Mouse (Mus musculus) liver, adult 2 months (tissue): ENCODE results near the gene Chd5. TPM values are rescaled to one million over a fixed set of nuclear protein-coding genes. Genes with fewer than 3 reads are reported as not detected.

Source experiments
- DNase-seq: peaks from one replicate; pipeline ENCODE4 v3.0.0-alpha.2; 2011; ENCODE audit warnings: low read depth, low spot score; ENCODE audit errors: extremely low read depth
- H3K27ac ChIP-seq: fragments of 200-500 bp; replicated peaks from 2 replicates; pipeline ENCODE4 v1.5.1; 2012; ENCODE audit warnings: low read depth, mild to moderate bottlenecking, control low read depth, inconsistent platforms, low read length; ENCODE audit not compliant: insufficient read depth
- H3K27me3 ChIP-seq: fragments of 200-500 bp; 2 replicates; pipeline ENCODE4 v1.6.1; 2012; ENCODE audit warnings: mild to moderate bottlenecking, moderate library complexity, low read length, inconsistent platforms; ENCODE audit not compliant: control insufficient read depth, insufficient read depth
- H3K36me3 ChIP-seq: fragments of 200-500 bp; 2 replicates; pipeline ENCODE4 v1.6.1; 2012; ENCODE audit warnings: low read length, inconsistent platforms; ENCODE audit not compliant: control insufficient read depth, insufficient read depth
- H3K4me1 ChIP-seq: fragments of 200-500 bp; 2 replicates; pipeline ENCODE4 v1.6.1; 2011; ENCODE audit warnings: low read length; ENCODE audit not compliant: control insufficient read depth, insufficient read depth
- H3K4me3 ChIP-seq: fragments of 200-500 bp; 2 replicates; pipeline ENCODE4 v1.5.1; 2011; ENCODE audit warnings: low read depth, mild to moderate bottlenecking, control low read depth, low read length, moderate library complexity; ENCODE audit not compliant: insufficient read depth
- H3K79me2 ChIP-seq: fragments of 200-500 bp; 2 replicates; pipeline ENCODE4 v1.6.1; 2012; ENCODE audit warnings: inconsistent platforms, mild to moderate bottlenecking, low read length, moderate library complexity; ENCODE audit not compliant: control insufficient read depth, insufficient read depth
- H3K9ac ChIP-seq: fragments of 200-500 bp; 2 replicates; pipeline ENCODE4 v1.6.1; 2012; ENCODE audit warnings: low read depth, mild to moderate bottlenecking, control low read depth, inconsistent platforms, low read length
- CTCF ChIP-seq: fragments of 200-500 bp; IDR thresholded peaks from 2 replicates; pipeline ENCODE4 v1.5.1; 2011; ENCODE audit warnings: low read depth, low read length, control low read depth
- POLR2A ChIP-seq: fragments of 200-500 bp; IDR thresholded peaks from 2 replicates; pipeline ENCODE4 v1.6.1; 2011; ENCODE audit warnings: low read length, control low read depth; ENCODE audit not compliant: insufficient read depth; ENCODE audit errors: extremely low read depth
- WGBS: fragments of 180-500 bp; shearing (Covaris S2); methylation state at CpG from one replicate; pipeline ENCODE4 v1.1.7; 2018; 5-methylcytosine and 5-hydroxymethylcytosine counted together
- polyA plus RNA-seq: library from polyadenylated mRNA; depleted of rRNA; stranded (reverse); fragments of >200 nt; gene quantifications from 2 replicates; pipeline ENCODE4 v1.2.3, GENCODE M21; 2012
- total RNA-seq: library from RNA; depleted of rRNA; stranded (reverse); fragments of >200 nt; gene quantifications from 2 replicates; pipeline ENCODE4 v1.2.3, GENCODE M21; 2014

Chd5 gene
- total and polyA plus RNA-seq, 2 experiments = under 0.01 TPM; not detected in 1

DNA sequence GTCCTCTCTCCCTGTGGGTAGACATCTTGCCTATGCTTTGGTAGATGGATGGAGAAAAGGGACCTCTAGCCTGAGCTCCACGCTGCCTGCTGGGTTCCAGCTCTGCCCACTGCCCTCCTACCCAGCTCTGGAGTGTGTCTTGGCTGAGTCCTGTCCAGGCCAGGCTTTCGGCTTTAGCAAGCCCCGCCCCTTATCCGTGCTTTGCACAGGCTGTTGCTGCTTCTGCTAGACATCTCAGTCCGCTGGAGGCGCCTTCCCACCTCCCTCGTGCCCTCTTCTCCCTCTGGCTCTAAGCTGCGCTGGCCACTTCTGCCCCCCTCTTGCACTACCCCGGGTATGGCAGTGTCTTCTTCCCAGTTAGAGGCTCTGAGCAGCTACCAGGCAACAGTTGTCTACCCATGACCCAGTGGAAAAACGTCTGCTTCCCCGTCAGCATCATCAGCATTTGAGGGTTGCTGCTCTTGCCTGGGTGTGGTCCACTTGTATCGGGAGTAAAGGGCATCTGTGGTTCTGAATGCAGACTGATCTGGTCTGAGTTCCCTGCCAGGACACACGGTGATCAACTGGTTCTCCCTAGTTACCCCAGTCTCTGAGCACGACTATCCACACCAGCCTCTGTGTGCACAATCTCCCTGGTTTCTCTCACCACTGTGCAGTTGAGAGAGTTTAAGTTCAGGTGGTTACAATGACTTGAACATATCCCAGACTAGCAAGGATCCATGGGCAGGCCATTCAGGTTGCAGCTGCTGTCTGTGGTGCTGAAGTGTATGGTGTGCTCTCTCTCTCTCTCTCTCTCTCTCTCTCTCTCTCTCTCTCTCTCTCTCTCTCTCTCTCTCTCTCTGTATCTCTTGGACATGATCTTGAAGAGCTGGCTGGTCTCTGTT, 13.2 kb downstream of the Chd5 start:
- Histone ChIP-seq H3K27ac (no peak overlapping the region), H3K36me3 (no peaks in the 10 kb centered on the region), H3K27me3 (no peaks in the 10 kb centered on the region), H3K9ac (no peak overlapping the region), H3K4me3 (no peak overlapping the region), H3K4me1 (no peaks in the 10 kb centered on the region), H3K79me2 (no peaks in the 10 kb centered on the region)
- DNase-seq = no peak
- 19% methylated on average over 14 of the region's 14 CpGs for WGBS
- TF ChIP-seq POLR2A (no peak), CTCF (no peak)

GRCm38 (mm10) chr4:152353886-152354637, 15.6 kb downstream of the Chd5 start:
- no peak overlapping the region for H3K4me3 ChIP-seq
- H3K4me1 ChIP-seq = no peaks in the 10 kb centered on the region
- 73% methylated on average over 14 of the region's 14 CpGs for WGBS
- H3K27me3 ChIP-seq = no peaks in the 10 kb centered on the region
- no peak overlapping the region for H3K27ac ChIP-seq
- no peaks in the 10 kb centered on the region for H3K36me3 ChIP-seq
- no peaks in the 10 kb centered on the region for H3K79me2 ChIP-seq
- no peak for DNase-seq
- H3K9ac ChIP-seq = no peak overlapping the region
- TF ChIP-seq POLR2A (no peak), CTCF (no peak)

- Histone ChIP-seq H3K27ac (no peak overlapping the region), H3K36me3 (no peaks in the 10 kb centered on the region), H3K9ac (no peak overlapping the region), H3K79me2 (no peaks in the 10 kb centered on the region), H3K27me3 (no peaks in the 10 kb centered on the region), H3K4me1 (no peaks in the 10 kb centered on the region), H3K4me3 (no peak overlapping the region)
- DNase-seq = no peak
- 80% methylated on average over 7 of the region's 7 CpGs for WGBS
- no peak for TF ChIP-seq CTCF
- no peak for TF ChIP-seq POLR2A
These were observed 17.2 kb downstream of the Chd5 start for GRCm38 (mm10) chr4:152355672-152356071.

DNA sequence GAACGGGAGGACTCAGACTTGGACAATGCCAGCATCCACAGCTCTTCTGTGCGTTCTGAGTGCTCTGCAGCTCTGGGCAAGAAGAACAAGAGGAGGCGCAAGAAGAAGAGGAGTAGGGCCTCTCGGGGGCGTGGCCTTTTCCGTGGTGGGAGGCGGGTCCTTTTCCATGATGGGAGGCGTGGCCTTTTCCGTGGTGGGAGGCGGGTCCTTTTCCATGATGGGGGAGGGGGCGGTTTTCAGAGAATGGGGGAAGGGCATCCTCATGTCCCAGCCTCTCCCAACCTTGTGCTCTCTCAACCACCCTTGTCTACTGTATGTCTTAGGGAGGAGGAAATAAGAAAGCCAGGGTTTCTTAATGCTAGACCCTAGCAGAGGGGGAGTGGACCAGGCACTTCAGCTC, 21.2 kb downstream of the Chd5 start:
- WGBS = 23% methylated on average over 11 of the region's 11 CpGs
- Histone ChIP-seq H3K27ac (no peak overlapping the region), H3K27me3 (no peaks in the 10 kb centered on the region), H3K9ac (no peak overlapping the region), H3K4me3 (no peak overlapping the region), H3K79me2 (no peaks in the 10 kb centered on the region), H3K36me3 (no peaks in the 10 kb centered on the region), H3K4me1 (no peaks in the 10 kb centered on the region)
- DNase-seq = no peak
- TF ChIP-seq POLR2A = no peak
- no peak for TF ChIP-seq CTCF

DNA sequence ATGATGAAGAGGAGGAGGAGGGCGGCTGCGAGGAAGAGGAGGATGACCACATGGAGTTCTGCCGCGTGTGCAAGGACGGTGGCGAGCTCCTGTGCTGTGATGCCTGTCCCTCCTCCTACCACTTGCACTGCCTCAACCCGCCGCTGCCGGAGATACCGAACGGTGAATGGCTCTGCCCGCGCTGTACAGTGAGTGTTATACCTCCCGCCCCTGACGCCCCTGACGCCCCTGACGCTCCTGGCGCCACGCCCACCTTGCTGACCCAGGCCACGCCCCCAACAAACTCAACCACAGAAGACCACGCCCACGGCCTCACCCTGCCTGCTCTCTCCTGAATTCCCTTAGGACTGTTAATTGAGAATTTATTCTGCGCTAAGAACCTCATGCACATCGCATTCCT, 22.4 kb downstream of the Chd5 start:
- Histone ChIP-seq H3K4me1 (no peaks in the 10 kb centered on the region), H3K36me3 (no peaks in the 10 kb centered on the region), H3K4me3 (no peak overlapping the region), H3K9ac (no peak overlapping the region), H3K27me3 (no peaks in the 10 kb centered on the region), H3K27ac (no peak overlapping the region), H3K79me2 (no peaks in the 10 kb centered on the region)
- 5% methylated on average over 24 of the region's 24 CpGs for WGBS
- DNase-seq = no peak
- no peak for TF ChIP-seq CTCF
- no peak for TF ChIP-seq POLR2A
